Mouse (Mus musculus): ENCODE results near the gene Tmem151a. TPM values are rescaled to one million over a fixed set of nuclear protein-coding genes. Genes with fewer than 3 reads are reported as not detected.

Tmem151a gene
- polyA plus RNA-seq, 1 experiment from 2014 or later = 2.2 TPM

GRCm38 (mm10) chr19:5068570-5069234, 16.6 kb downstream of the Tmem151a start:
- Histone ChIP-seq H3K27me3 (ENCODE audit: control insufficient read depth, insufficient read depth, low read length) (0 out of 2 replicates have a peak, but pooled peaks cover 2% of the 10 kb centered on the region), H3K4me2 (ENCODE audit: low read depth, severe bottlenecking) (peak overlapping the region; percentile 99), H3K27ac (replicated peaks; ENCODE audit: low read depth, low read length) (no peak overlapping the region; the same call in 1 of the 2 replicates), H3K36me3 (ENCODE audit: control insufficient read depth, insufficient read depth, low read length) (no peaks in the 10 kb centered on the region; the same call in 1 of the 2 replicates), H3K9me3 (ENCODE audit: control insufficient read depth, low read length) (no peaks in the 10 kb centered on the region), H3K4me3 (ENCODE audit: low read depth, low read length) (peak overlapping the region; percentile 57), H3K9ac (ENCODE audit: low read length) (peak overlapping the region; percentile 77), H3K4me1 (ENCODE audit: control insufficient read depth, insufficient read depth, low read length) (peaks cover 47% of the 10 kb centered on the region)
- 38% methylated on average over 21 of the region's 21 CpGs for WGBS
- DNase-seq (ENCODE audit: low spot score) (no peak), ATAC-seq (ENCODE audit: insufficient number of reproducible peaks, low FRiP score, low TSS enrichment, low read depth) (no peak)

DNA sequence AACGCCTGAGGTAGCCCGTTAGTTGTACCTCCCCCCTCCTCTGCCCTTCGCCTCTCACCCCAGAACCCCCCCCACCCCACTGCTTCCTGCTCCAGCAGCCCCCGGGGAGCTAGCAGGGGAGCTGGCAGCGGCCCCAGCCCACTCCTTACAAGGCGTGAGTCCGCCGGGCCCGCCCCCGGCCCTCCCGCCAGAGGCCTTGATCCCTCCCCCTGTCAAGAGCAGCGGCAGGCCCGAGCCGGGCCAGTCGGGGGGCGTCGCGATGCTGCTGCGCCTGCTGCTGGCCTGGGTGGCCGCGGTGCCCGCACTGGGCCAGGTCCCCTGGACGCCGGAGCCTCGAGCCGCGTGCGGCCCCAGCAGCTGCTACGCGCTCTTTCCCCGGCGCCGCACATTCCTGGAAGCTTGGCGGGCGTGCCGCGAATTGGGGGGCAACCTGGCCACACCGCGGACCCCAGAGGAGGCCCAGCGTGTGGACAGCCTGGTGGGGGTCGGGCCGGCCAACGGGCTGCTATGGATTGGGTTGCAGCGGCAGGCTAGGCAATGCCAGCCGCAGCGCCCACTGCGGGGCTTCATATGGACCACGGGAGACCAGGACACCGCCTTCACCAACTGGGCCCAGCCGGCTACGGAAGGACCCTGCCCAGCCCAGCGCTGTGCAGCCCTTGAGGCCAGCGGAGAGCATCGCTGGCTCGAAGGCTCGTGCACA, 17.3 kb downstream of the Tmem151a start, which contains the start of gene Cd248:
Cd248 (plus strand) TSS at position 212 of the 703 bp plus-strand sequence.
- H3K36me3 ChIP-seq (ENCODE audit: control insufficient read depth, insufficient read depth, low read length) = no peaks in the 10 kb centered on the region; the same call in 1 of the 2 replicates
- H3K27me3 ChIP-seq (ENCODE audit: control insufficient read depth, insufficient read depth, low read length) = 0 out of 2 replicates have a peak, but pooled peaks cover 2% of the 10 kb centered on the region
- DNase-seq (ENCODE audit: low spot score) (peak; percentile 79), ATAC-seq (ENCODE audit: insufficient number of reproducible peaks, low FRiP score, low TSS enrichment, low read depth) (no peak)
- peak within 1 kb of the TSS; percentile 87 for H3K27ac ChIP-seq (replicated peaks; ENCODE audit: low read depth, low read length)
- 1% methylated on average over 51 of the region's 56 CpGs for WGBS
- H3K9ac ChIP-seq (ENCODE audit: low read length) = peak within 1 kb of the TSS; percentile 77
- peak within 1 kb of the TSS; percentile 99 for H3K4me2 ChIP-seq (ENCODE audit: low read depth, severe bottlenecking)
- H3K4me3 ChIP-seq (ENCODE audit: low read depth, low read length) = peak within 1 kb of the TSS; percentile 57
- H3K4me1 ChIP-seq (ENCODE audit: control insufficient read depth, insufficient read depth, low read length) = peaks cover 47% of the 10 kb centered on the region
- no peaks in the 10 kb centered on the region for H3K9me3 ChIP-seq (ENCODE audit: control insufficient read depth, low read length)

DNA sequence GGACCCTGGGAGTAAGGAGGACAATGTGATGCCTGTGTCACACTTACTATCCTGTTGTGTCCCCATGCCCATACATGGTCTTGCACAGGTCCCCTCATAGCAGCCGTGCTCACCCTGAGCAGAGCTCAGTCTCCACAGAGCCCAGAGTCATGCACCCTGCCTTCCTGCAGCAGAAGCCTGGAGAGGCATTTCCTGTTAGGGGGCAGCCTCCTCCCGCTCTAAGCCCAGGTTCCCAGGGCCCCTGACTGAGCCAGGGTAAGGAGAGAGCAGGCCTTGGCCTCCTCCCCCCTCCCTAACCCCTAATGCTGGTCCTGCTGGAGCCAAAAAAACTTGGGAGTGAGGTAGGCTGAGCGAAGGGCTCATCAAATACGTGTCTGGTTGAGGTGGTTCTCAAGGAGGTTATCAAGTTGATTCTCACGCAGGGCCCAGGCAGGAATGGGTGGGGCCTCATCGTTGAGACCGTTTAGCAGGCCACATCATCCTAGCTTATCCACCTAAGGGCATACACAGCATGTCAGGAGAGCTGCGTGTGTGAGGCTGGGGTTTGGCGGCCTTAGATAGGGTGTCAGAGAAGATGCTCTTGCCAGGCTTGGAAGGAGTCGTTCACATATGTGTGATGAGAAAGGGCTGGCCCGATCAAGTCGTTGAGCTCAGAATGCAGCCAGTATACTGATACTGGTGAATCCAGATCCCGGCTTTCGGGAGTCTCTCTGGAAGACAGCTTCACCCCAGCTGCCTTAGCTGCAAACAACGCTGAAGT, 18.1 kb downstream of the Tmem151a start:
- H3K36me3 ChIP-seq (ENCODE audit: control insufficient read depth, insufficient read depth, low read length) = no peaks in the 10 kb centered on the region; the same call in 1 of the 2 replicates
- ATAC-seq (ENCODE audit: insufficient number of reproducible peaks, low FRiP score, low TSS enrichment, low read depth) (no peak), DNase-seq (ENCODE audit: low spot score) (peak; percentile 47)
- WGBS = 6% methylated on average over 15 of the region's 15 CpGs
- H3K9me3 ChIP-seq (ENCODE audit: control insufficient read depth, low read length) = no peaks in the 10 kb centered on the region
- H3K27me3 ChIP-seq (ENCODE audit: control insufficient read depth, insufficient read depth, low read length) = 0 out of 2 replicates have a peak, but pooled peaks cover 2% of the 10 kb centered on the region
- peak overlapping the region; percentile 57 for H3K4me3 ChIP-seq (ENCODE audit: low read depth, low read length)
- H3K4me1 ChIP-seq (ENCODE audit: control insufficient read depth, insufficient read depth, low read length) = peaks cover 53% of the 10 kb centered on the region
- H3K27ac ChIP-seq (replicated peaks; ENCODE audit: low read depth, low read length) = peak overlapping the region; percentile 87
- peak overlapping the region; percentile 99 for H3K4me2 ChIP-seq (ENCODE audit: low read depth, severe bottlenecking)
- peak overlapping the region; percentile 77 for H3K9ac ChIP-seq (ENCODE audit: low read length)

- peaks cover 49% of the 10 kb centered on the region for H3K4me1 ChIP-seq (ENCODE audit: control insufficient read depth, insufficient read depth, low read length)
- H3K4me2 ChIP-seq (ENCODE audit: low read depth, severe bottlenecking) = no peak overlapping the region
- ATAC-seq (ENCODE audit: insufficient number of reproducible peaks, low FRiP score, low TSS enrichment, low read depth) (no peak), DNase-seq (ENCODE audit: low spot score) (no peak)
- 0 out of 2 replicates have a peak, but pooled peaks cover 2% of the 10 kb centered on the region for H3K27me3 ChIP-seq (ENCODE audit: control insufficient read depth, insufficient read depth, low read length)
- H3K27ac ChIP-seq (replicated peaks; ENCODE audit: low read depth, low read length) = no peak overlapping the region
- 70% methylated on average over 7 of the region's 7 CpGs for WGBS
- no peak overlapping the region for H3K9ac ChIP-seq (ENCODE audit: low read length)
- no peaks in the 10 kb centered on the region for H3K36me3 ChIP-seq (ENCODE audit: control insufficient read depth, insufficient read depth, low read length)
- H3K9me3 ChIP-seq (ENCODE audit: control insufficient read depth, low read length) = no peaks in the 10 kb centered on the region
- H3K4me3 ChIP-seq (ENCODE audit: low read depth, low read length) = no peak overlapping the region
Observed at GRCm38 (mm10) chr19:5065104-5065503, 20.2 kb downstream of the Tmem151a start.

DNA sequence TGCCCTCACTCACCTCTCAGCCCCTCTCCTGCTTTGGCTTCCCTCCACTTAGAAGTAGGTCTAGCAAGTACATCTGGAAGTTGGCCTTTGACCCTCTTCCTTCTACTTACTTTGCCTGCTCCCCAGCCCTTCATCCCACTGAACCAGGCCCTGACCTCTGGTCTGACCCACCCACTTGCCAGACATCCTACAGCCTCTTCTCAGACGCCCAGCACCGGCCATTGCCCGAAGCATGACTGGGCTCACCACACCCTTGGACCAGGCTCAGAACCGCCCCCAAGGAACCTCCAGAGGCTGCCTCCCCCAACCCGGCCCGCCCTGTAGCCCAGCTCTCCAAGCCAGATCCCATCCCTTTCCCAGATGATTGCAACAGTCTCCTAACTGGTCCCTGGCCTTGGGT, 22.9 kb downstream of the Tmem151a start:
- WGBS = 31% methylated on average over 6 of the region's 6 CpGs
- no peak overlapping the region for H3K4me2 ChIP-seq (ENCODE audit: low read depth, severe bottlenecking)
- no peak overlapping the region for H3K27ac ChIP-seq (replicated peaks; ENCODE audit: low read depth, low read length)
- DNase-seq (ENCODE audit: low spot score) (no peak), ATAC-seq (ENCODE audit: insufficient number of reproducible peaks, low FRiP score, low TSS enrichment, low read depth) (no peak)
- no peak overlapping the region for H3K4me3 ChIP-seq (ENCODE audit: low read depth, low read length)
- no peaks in the 10 kb centered on the region for H3K9me3 ChIP-seq (ENCODE audit: control insufficient read depth, low read length)
- no peaks in the 10 kb centered on the region for H3K36me3 ChIP-seq (ENCODE audit: control insufficient read depth, insufficient read depth, low read length)
- H3K4me1 ChIP-seq (ENCODE audit: control insufficient read depth, insufficient read depth, low read length) = peaks cover 46% of the 10 kb centered on the region
- H3K9ac ChIP-seq (ENCODE audit: low read length) = no peak overlapping the region
- H3K27me3 ChIP-seq (ENCODE audit: control insufficient read depth, insufficient read depth, low read length) = no peaks in the 10 kb centered on the region

DNA sequence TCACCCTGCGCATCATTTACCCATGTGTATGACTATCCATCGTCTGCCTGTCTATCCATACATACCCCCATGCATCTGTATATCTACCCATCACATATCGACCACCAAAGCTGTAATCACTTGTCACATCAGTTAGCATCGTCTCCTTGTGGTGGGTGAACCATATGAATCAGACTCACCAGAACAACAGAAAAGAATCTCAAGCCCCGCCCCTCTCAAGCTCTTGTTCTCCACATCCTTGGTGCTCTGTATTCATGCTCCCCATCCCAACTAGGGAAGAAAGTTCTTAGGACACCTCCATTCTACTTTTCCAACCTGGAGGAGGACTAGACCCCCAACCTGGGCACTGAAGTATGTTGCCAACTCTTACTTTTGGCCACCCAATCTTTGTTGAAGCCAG, 23.3 kb downstream of the Tmem151a start:
- peaks cover 42% of the 10 kb centered on the region for H3K4me1 ChIP-seq (ENCODE audit: control insufficient read depth, insufficient read depth, low read length)

DNA sequence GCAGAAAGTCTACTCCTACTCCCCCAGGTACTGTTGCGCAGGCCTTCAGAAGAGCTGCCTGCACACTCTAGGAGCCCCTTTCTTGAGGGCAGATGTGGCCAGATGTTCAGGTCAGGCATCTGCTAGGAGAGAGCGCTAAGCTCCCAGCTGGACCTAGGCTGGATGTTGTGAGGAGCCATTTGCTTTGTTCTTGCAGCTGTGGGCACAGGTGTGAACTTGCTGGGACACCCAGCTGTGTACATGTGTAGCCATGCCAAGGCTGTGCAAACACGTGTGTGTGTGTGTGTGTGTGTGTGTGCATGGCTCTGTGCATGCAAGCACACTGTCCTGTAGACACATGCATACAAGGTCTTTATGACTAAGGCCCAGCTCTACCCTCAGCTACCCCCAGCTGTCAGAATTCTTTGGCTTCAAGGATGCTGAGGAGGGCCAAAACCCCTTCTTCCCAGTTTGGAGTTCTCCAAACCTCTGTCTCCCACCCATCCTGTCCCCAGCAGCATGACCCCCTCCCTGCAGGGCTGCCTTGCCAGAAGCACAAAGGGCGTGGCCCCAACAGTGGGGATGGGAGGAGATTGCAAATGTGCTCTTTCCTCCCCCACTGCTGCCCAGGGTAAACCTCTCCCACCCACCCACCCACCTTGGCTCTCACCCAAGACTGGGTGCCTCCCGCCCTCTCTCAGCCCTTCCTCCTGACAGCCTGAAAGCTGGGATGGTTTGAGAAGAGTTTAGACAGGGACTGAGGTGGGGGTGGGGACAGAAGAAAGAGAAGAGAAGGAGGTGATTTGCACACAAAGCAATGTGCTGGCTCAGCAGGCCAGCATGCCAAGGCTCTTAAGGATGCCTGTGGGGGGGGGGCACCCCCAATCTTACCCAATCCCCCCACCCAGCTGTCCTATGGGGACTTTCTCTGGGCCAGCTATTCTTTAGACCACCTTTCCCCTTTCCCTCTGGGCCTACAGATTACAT, 24.7 kb downstream of the Tmem151a start:
- Histone ChIP-seq H3K4me3 (ENCODE audit: low read depth, low read length) (no peak overlapping the region), H3K27me3 (ENCODE audit: control insufficient read depth, insufficient read depth, low read length) (no peaks in the 10 kb centered on the region), H3K4me2 (ENCODE audit: low read depth, severe bottlenecking) (no peak overlapping the region), H3K9me3 (ENCODE audit: control insufficient read depth, low read length) (no peaks in the 10 kb centered on the region), H3K36me3 (ENCODE audit: control insufficient read depth, insufficient read depth, low read length) (no peaks in the 10 kb centered on the region), H3K4me1 (ENCODE audit: control insufficient read depth, insufficient read depth, low read length) (peaks cover 47% of the 10 kb centered on the region), H3K9ac (ENCODE audit: low read length) (no peak overlapping the region), H3K27ac (replicated peaks; ENCODE audit: low read depth, low read length) (peak overlapping the region; percentile 18; the same call in 1 of the 2 replicates)
- ATAC-seq (ENCODE audit: insufficient number of reproducible peaks, low FRiP score, low TSS enrichment, low read depth) = peak; percentile 48
- WGBS = 29% methylated on average over 5 of the region's 5 CpGs
- peak; percentile 69 for DNase-seq (ENCODE audit: low spot score)

More for the DNA sequence above, 23.3 kb downstream of the Tmem151a start:
- DNase-seq (ENCODE audit: low spot score) = no peak
- Histone ChIP-seq H3K27me3 (ENCODE audit: control insufficient read depth, insufficient read depth, low read length) (no peaks in the 10 kb centered on the region), H3K27ac (replicated peaks; ENCODE audit: low read depth, low read length) (no peak overlapping the region), H3K4me2 (ENCODE audit: low read depth, severe bottlenecking) (no peak overlapping the region), H3K4me3 (ENCODE audit: low read depth, low read length) (no peak overlapping the region), H3K9me3 (ENCODE audit: control insufficient read depth, low read length) (no peaks in the 10 kb centered on the region), H3K36me3 (ENCODE audit: control insufficient read depth, insufficient read depth, low read length) (no peaks in the 10 kb centered on the region), H3K9ac (ENCODE audit: low read length) (no peak overlapping the region)
- 84% methylated on average over 5 of the region's 5 CpGs for WGBS
- no peak for ATAC-seq (ENCODE audit: insufficient number of reproducible peaks, low FRiP score, low TSS enrichment, low read depth)

Data from limb, embryonic 11.5 days (tissue).